Mouse (Mus musculus): Measurements from ENCODE around the gene Hivep2. TPM values are rescaled to one million over a fixed set of nuclear protein-coding genes. Genes with fewer than 3 reads are reported as not detected.

Gene Hivep2
- polyA plus RNA-seq, 1 experiment from 2014 or later: 0.32 TPM

GRCm38 (mm10) chr10:14027751-14028150 is 61.9 kb downstream of the Hivep2 start:
- Histone ChIP-seq H3K4me2 (no peak overlapping the region), H3K4me3 (replicated peaks) (no peak overlapping the region), H3K4me1 (replicated peaks) (no peaks in the 10 kb centered on the region), H3K9me3 (replicated peaks) (no peaks in the 10 kb centered on the region), H3K27me3 (no peaks in the 10 kb centered on the region), H3K9ac (no peak overlapping the region), H3K27ac (replicated peaks) (no peak overlapping the region), H3K36me3 (replicated peaks) (no peaks in the 10 kb centered on the region)
- ATAC-seq (ENCODE audit: insufficient read depth): no peak
- WGBS (ENCODE audit: insufficient replicate concordance): 39% methylated on average over 1 of the region's 1 CpGs

GRCm38 (mm10) chr10:14028956-14029355 is 63.1 kb downstream of the Hivep2 start:
- Histone ChIP-seq H3K4me3 (replicated peaks) (no peak overlapping the region), H3K27ac (replicated peaks) (no peak overlapping the region), H3K4me2 (no peak overlapping the region), H3K4me1 (replicated peaks) (no peaks in the 10 kb centered on the region), H3K9ac (no peak overlapping the region), H3K27me3 (no peaks in the 10 kb centered on the region), H3K9me3 (replicated peaks) (no peaks in the 10 kb centered on the region), H3K36me3 (replicated peaks) (no peaks in the 10 kb centered on the region)
- whole genome bisulfite sequencing (ENCODE audit: insufficient replicate concordance): 79% methylated on average over 7 of the region's 7 CpGs
- ATAC-seq (ENCODE audit: insufficient read depth): no peak

- ATAC-seq (ENCODE audit: insufficient read depth): no peak
- H3K36me3 ChIP-seq (replicated peaks): no peaks in the 10 kb centered on the region
- H3K9me3 ChIP-seq (replicated peaks): no peaks in the 10 kb centered on the region
- H3K4me3 ChIP-seq (replicated peaks): no peak overlapping the region
- WGBS (ENCODE audit: insufficient replicate concordance): 58% methylated on average over 14 of the region's 14 CpGs
- no peaks in the 10 kb centered on the region for H3K27me3 ChIP-seq
- H3K4me1 ChIP-seq (replicated peaks): no peaks in the 10 kb centered on the region
- H3K4me2 ChIP-seq: no peak overlapping the region
- no peak overlapping the region for H3K9ac ChIP-seq
- H3K27ac ChIP-seq (replicated peaks): no peak overlapping the region
Measured at GRCm38 (mm10) chr10:14030458-14031035, 64.7 kb downstream of the Hivep2 start.

- WGBS (ENCODE audit: insufficient replicate concordance): 70% methylated on average over 2 of the region's 2 CpGs
- H3K4me3 ChIP-seq (replicated peaks): no peak overlapping the region
- no peaks in the 10 kb centered on the region for H3K4me1 ChIP-seq (replicated peaks)
- no peak overlapping the region for H3K9ac ChIP-seq
- no peaks in the 10 kb centered on the region for H3K9me3 ChIP-seq (replicated peaks)
- H3K36me3 ChIP-seq (replicated peaks): no peaks in the 10 kb centered on the region
- no peak overlapping the region for H3K27ac ChIP-seq (replicated peaks)
- no peak for ATAC-seq (ENCODE audit: insufficient read depth)
- H3K27me3 ChIP-seq: no peaks in the 10 kb centered on the region
- H3K4me2 ChIP-seq: no peak overlapping the region
Measured at GRCm38 (mm10) chr10:14032532-14032931, 66.7 kb downstream of the Hivep2 start.

- no peaks in the 10 kb centered on the region for H3K27me3 ChIP-seq
- no peak overlapping the region for H3K9ac ChIP-seq
- H3K4me2 ChIP-seq: no peak overlapping the region
- WGBS (ENCODE audit: insufficient replicate concordance): 77% methylated on average over 7 of the region's 7 CpGs
- no peaks in the 10 kb centered on the region for H3K36me3 ChIP-seq (replicated peaks)
- H3K9me3 ChIP-seq (replicated peaks): no peaks in the 10 kb centered on the region
- no peak overlapping the region for H3K27ac ChIP-seq (replicated peaks)
- H3K4me3 ChIP-seq (replicated peaks): no peak overlapping the region
- no peak for ATAC-seq (ENCODE audit: insufficient read depth)
- H3K4me1 ChIP-seq (replicated peaks): no peaks in the 10 kb centered on the region
Measured at GRCm38 (mm10) chr10:14034046-14034445, 68.2 kb downstream of the Hivep2 start.

GRCm38 (mm10) chr10:14034790-14035189 is 68.9 kb downstream of the Hivep2 start:
- no peak overlapping the region for H3K9ac ChIP-seq
- WGBS (ENCODE audit: insufficient replicate concordance): 52% methylated on average over 7 of the region's 7 CpGs
- H3K4me3 ChIP-seq (replicated peaks): no peak overlapping the region
- no peak overlapping the region for H3K27ac ChIP-seq (replicated peaks)
- H3K9me3 ChIP-seq (replicated peaks): no peaks in the 10 kb centered on the region
- no peak for ATAC-seq (ENCODE audit: insufficient read depth)
- no peaks in the 10 kb centered on the region for H3K27me3 ChIP-seq
- H3K4me2 ChIP-seq: no peak overlapping the region
- H3K36me3 ChIP-seq (replicated peaks): no peaks in the 10 kb centered on the region
- H3K4me1 ChIP-seq (replicated peaks): no peaks in the 10 kb centered on the region

GRCm38 (mm10) chr10:14035607-14036006 is 69.7 kb downstream of the Hivep2 start:
- no peaks in the 10 kb centered on the region for H3K9me3 ChIP-seq (replicated peaks)
- WGBS (ENCODE audit: insufficient replicate concordance): 42% methylated on average over 5 of the region's 5 CpGs
- no peak for ATAC-seq (ENCODE audit: insufficient read depth)
- no peak overlapping the region for H3K4me2 ChIP-seq
- H3K36me3 ChIP-seq (replicated peaks): no peaks in the 10 kb centered on the region
- no peaks in the 10 kb centered on the region for H3K27me3 ChIP-seq
- H3K9ac ChIP-seq: no peak overlapping the region
- no peaks in the 10 kb centered on the region for H3K4me1 ChIP-seq (replicated peaks)
- H3K4me3 ChIP-seq (replicated peaks): no peak overlapping the region
- H3K27ac ChIP-seq (replicated peaks): no peak overlapping the region

- no peak for ATAC-seq (ENCODE audit: insufficient read depth)
- H3K4me1 ChIP-seq (replicated peaks): no peaks in the 10 kb centered on the region
- no peaks in the 10 kb centered on the region for H3K9me3 ChIP-seq (replicated peaks)
- 72% methylated on average over 6 of the region's 6 CpGs for WGBS (ENCODE audit: insufficient replicate concordance)
- no peaks in the 10 kb centered on the region for H3K27me3 ChIP-seq
- H3K9ac ChIP-seq: no peak overlapping the region
- H3K4me2 ChIP-seq: no peak overlapping the region
- H3K4me3 ChIP-seq (replicated peaks): no peak overlapping the region
- no peak overlapping the region for H3K27ac ChIP-seq (replicated peaks)
- H3K36me3 ChIP-seq (replicated peaks): no peaks in the 10 kb centered on the region
Measured at GRCm38 (mm10) chr10:14036472-14036871, 70.6 kb downstream of the Hivep2 start.

GRCm38 (mm10) chr10:14037977-14038489 is 72.2 kb downstream of the Hivep2 start:
- H3K4me3 ChIP-seq (replicated peaks): no peak overlapping the region
- H3K27me3 ChIP-seq: no peaks in the 10 kb centered on the region
- 60% methylated on average over 7 of the region's 7 CpGs for WGBS (ENCODE audit: insufficient replicate concordance)
- no peak for ATAC-seq (ENCODE audit: insufficient read depth)
- no peak overlapping the region for H3K4me2 ChIP-seq
- H3K27ac ChIP-seq (replicated peaks): no peak overlapping the region
- no peaks in the 10 kb centered on the region for H3K9me3 ChIP-seq (replicated peaks)
- no peak overlapping the region for H3K9ac ChIP-seq
- no peaks in the 10 kb centered on the region for H3K4me1 ChIP-seq (replicated peaks)
- H3K36me3 ChIP-seq (replicated peaks): no peaks in the 10 kb centered on the region

- H3K4me2 ChIP-seq: no peak overlapping the region
- no peak overlapping the region for H3K27ac ChIP-seq (replicated peaks)
- 45% methylated on average over 9 of the region's 9 CpGs for WGBS (ENCODE audit: insufficient replicate concordance)
- no peak overlapping the region for H3K9ac ChIP-seq
- no peaks in the 10 kb centered on the region for H3K9me3 ChIP-seq (replicated peaks)
- H3K36me3 ChIP-seq (replicated peaks): no peaks in the 10 kb centered on the region
- no peak for ATAC-seq (ENCODE audit: insufficient read depth)
- no peaks in the 10 kb centered on the region for H3K27me3 ChIP-seq
- H3K4me1 ChIP-seq (replicated peaks): no peaks in the 10 kb centered on the region
- H3K4me3 ChIP-seq (replicated peaks): no peak overlapping the region
Measured at GRCm38 (mm10) chr10:14040716-14041470, 75.0 kb downstream of the Hivep2 start.

- Histone ChIP-seq H3K27ac (replicated peaks) (no peak overlapping the region), H3K4me1 (replicated peaks) (no peaks in the 10 kb centered on the region), H3K4me3 (replicated peaks) (no peak overlapping the region), H3K9me3 (replicated peaks) (no peaks in the 10 kb centered on the region), H3K27me3 (no peaks in the 10 kb centered on the region), H3K9ac (no peak overlapping the region), H3K4me2 (no peak overlapping the region), H3K36me3 (replicated peaks) (no peaks in the 10 kb centered on the region)
- 77% methylated on average over 5 of the region's 5 CpGs for WGBS (ENCODE audit: insufficient replicate concordance)
- ATAC-seq (ENCODE audit: insufficient read depth): no peak
Measured at GRCm38 (mm10) chr10:14041606-14042005, 75.7 kb downstream of the Hivep2 start.

Data from liver, embryonic 15.5 days (tissue).